Mouse (Mus musculus) liver, adult 2 months (tissue): ENCODE results near the gene Rffl. TPM values are rescaled to one million over a fixed set of nuclear protein-coding genes. Genes with fewer than 3 reads are reported as not detected.

Source experiments
- DNase-seq: peaks from one replicate; pipeline ENCODE4 v3.0.0-alpha.2; 2011; ENCODE audit warnings: low read depth, low spot score; ENCODE audit errors: extremely low read depth
- H3K27ac ChIP-seq: fragments of 200-500 bp; replicated peaks from 2 replicates; pipeline ENCODE4 v1.5.1; 2012; ENCODE audit warnings: low read depth, mild to moderate bottlenecking, control low read depth, inconsistent platforms, low read length; ENCODE audit not compliant: insufficient read depth
- H3K27me3 ChIP-seq: fragments of 200-500 bp; 2 replicates; pipeline ENCODE4 v1.6.1; 2012; ENCODE audit warnings: mild to moderate bottlenecking, moderate library complexity, low read length, inconsistent platforms; ENCODE audit not compliant: control insufficient read depth, insufficient read depth
- H3K36me3 ChIP-seq: fragments of 200-500 bp; 2 replicates; pipeline ENCODE4 v1.6.1; 2012; ENCODE audit warnings: low read length, inconsistent platforms; ENCODE audit not compliant: control insufficient read depth, insufficient read depth
- H3K4me1 ChIP-seq: fragments of 200-500 bp; 2 replicates; pipeline ENCODE4 v1.6.1; 2011; ENCODE audit warnings: low read length; ENCODE audit not compliant: control insufficient read depth, insufficient read depth
- H3K4me3 ChIP-seq: fragments of 200-500 bp; 2 replicates; pipeline ENCODE4 v1.5.1; 2011; ENCODE audit warnings: low read depth, mild to moderate bottlenecking, control low read depth, low read length, moderate library complexity; ENCODE audit not compliant: insufficient read depth
- H3K79me2 ChIP-seq: fragments of 200-500 bp; 2 replicates; pipeline ENCODE4 v1.6.1; 2012; ENCODE audit warnings: inconsistent platforms, mild to moderate bottlenecking, low read length, moderate library complexity; ENCODE audit not compliant: control insufficient read depth, insufficient read depth
- H3K9ac ChIP-seq: fragments of 200-500 bp; 2 replicates; pipeline ENCODE4 v1.6.1; 2012; ENCODE audit warnings: low read depth, mild to moderate bottlenecking, control low read depth, inconsistent platforms, low read length
- CTCF ChIP-seq: fragments of 200-500 bp; IDR thresholded peaks from 2 replicates; pipeline ENCODE4 v1.5.1; 2011; ENCODE audit warnings: low read depth, low read length, control low read depth
- POLR2A ChIP-seq: fragments of 200-500 bp; IDR thresholded peaks from 2 replicates; pipeline ENCODE4 v1.6.1; 2011; ENCODE audit warnings: low read length, control low read depth; ENCODE audit not compliant: insufficient read depth; ENCODE audit errors: extremely low read depth
- WGBS: fragments of 180-500 bp; shearing (Covaris S2); methylation state at CpG from one replicate; pipeline ENCODE4 v1.1.7; 2018; 5-methylcytosine and 5-hydroxymethylcytosine counted together
- polyA plus RNA-seq: library from polyadenylated mRNA; depleted of rRNA; stranded (reverse); fragments of >200 nt; gene quantifications from 2 replicates; pipeline ENCODE4 v1.2.3, GENCODE M21; 2012
- total RNA-seq: library from RNA; depleted of rRNA; stranded (reverse); fragments of >200 nt; gene quantifications from 2 replicates; pipeline ENCODE4 v1.2.3, GENCODE M21; 2014

Rffl gene
- total and polyA plus RNA-seq, 2 experiments: 10.6 to 11.7 TPM

DNA sequence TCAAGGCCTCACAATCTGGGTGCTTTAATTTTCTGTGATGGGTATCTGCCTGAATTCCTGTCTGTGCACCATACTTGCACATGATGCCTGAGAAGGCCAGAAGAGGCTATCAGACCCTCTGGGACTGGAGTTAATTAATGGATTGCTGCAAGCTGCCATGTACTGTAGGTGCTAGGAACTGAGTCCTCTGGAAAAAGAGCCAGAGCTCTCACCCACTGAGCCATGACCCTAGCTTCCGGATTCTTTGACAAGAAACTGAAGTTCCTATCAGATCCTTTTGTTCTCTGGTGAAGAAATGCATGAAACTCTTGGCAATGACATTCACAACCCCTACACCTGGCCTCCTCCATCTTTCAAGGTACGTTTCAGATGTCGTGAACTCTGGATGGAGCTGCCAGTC lies 24.1 kb downstream of the Rffl start:
- TF ChIP-seq CTCF: no peak
- TF ChIP-seq POLR2A: no peak
- H3K9ac ChIP-seq: no peak overlapping the region
- DNase-seq: no peak

GRCm38 (mm10) chr11:82846079-82846436 lies 25.0 kb downstream of the Rffl start:
- H3K4me3 ChIP-seq: no peak overlapping the region

More for the DNA sequence above, 24.1 kb downstream of the Rffl start:
- peaks cover 12% of the 10 kb centered on the region for H3K4me1 ChIP-seq
- no peaks in the 10 kb centered on the region for H3K36me3 ChIP-seq
- 68% methylated on average over 3 of the region's 3 CpGs for WGBS
- no peak overlapping the region; the same call in 1 of the 2 replicates for H3K27ac ChIP-seq
- H3K27me3 ChIP-seq: no peaks in the 10 kb centered on the region
- no peak overlapping the region for H3K4me3 ChIP-seq
- H3K79me2 ChIP-seq: peaks cover 43% of the 10 kb centered on the region

GRCm38 (mm10) chr11:82845415-82846078 lies 25.5 kb downstream of the Rffl start:
- H3K4me1 ChIP-seq: peaks cover 12% of the 10 kb centered on the region
- 0 out of 2 replicates have a peak, but pooled peaks have one; percentile 16 for TF ChIP-seq POLR2A
- TF ChIP-seq CTCF: peak; percentile 54
- peak overlapping the region; percentile 87 for H3K27ac ChIP-seq
- H3K27me3 ChIP-seq: no peaks in the 10 kb centered on the region
- 23% methylated on average over 16 of the region's 16 CpGs for WGBS
- H3K9ac ChIP-seq: peak overlapping the region; percentile 59
- H3K79me2 ChIP-seq: peaks cover 40% of the 10 kb centered on the region
- DNase-seq: peak; percentile 89
- H3K4me3 ChIP-seq: peak overlapping the region; percentile 42
- H3K36me3 ChIP-seq: no peaks in the 10 kb centered on the region

More at GRCm38 (mm10) chr11:82846079-82846436, 25.0 kb downstream of the Rffl start:
- 7% methylated on average over 4 of the region's 4 CpGs for WGBS
- TF ChIP-seq CTCF: no peak
- no peak for TF ChIP-seq POLR2A
- no peak for DNase-seq
- H3K79me2 ChIP-seq: peaks cover 39% of the 10 kb centered on the region
- no peaks in the 10 kb centered on the region for H3K36me3 ChIP-seq
- H3K4me1 ChIP-seq: peaks cover 12% of the 10 kb centered on the region
- peak overlapping the region; percentile 58 for H3K9ac ChIP-seq
- no peaks in the 10 kb centered on the region for H3K27me3 ChIP-seq
- H3K27ac ChIP-seq: peak overlapping the region; percentile 87

GRCm38 (mm10) chr11:82844771-82845414 lies 26.1 kb downstream of the Rffl start:
- 33% methylated on average over 11 of the region's 11 CpGs for WGBS
- Histone ChIP-seq H3K4me3 (peak overlapping the region; percentile 42; the same call in 1 of the 2 replicates), H3K27me3 (no peaks in the 10 kb centered on the region), H3K79me2 (peaks cover 38% of the 10 kb centered on the region), H3K9ac (peak overlapping the region; percentile 59), H3K27ac (peak overlapping the region; percentile 58), H3K4me1 (peaks cover 12% of the 10 kb centered on the region), H3K36me3 (no peaks in the 10 kb centered on the region)
- DNase-seq: peak; percentile 81
- TF ChIP-seq CTCF (no peak), POLR2A (no peak)

DNA sequence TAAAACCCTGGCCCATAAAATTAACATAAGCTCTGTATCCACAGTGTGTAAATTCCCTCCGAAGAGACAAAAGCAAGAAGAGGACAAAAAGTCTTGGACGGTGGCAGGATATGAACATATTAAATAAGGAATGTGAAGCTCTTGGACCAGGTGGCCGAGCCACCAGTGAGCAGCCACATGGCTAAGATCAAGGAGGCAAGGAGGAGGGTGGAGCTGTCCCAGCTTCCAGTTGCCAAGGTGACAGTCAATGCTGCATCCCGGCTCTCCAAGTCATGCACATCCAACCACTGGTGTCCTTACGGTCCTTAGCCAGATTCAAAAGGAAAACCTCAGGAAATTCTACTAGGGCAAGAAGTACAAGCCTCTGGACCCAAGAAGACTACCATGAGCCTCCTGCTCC lies 32.5 kb downstream of the Rffl start:
- WGBS: 76% methylated on average over 5 of the region's 5 CpGs
- Histone ChIP-seq H3K4me3 (no peak overlapping the region), H3K79me2 (peaks cover 45% of the 10 kb centered on the region), H3K9ac (no peak overlapping the region), H3K27ac (no peak overlapping the region), H3K4me1 (peaks cover 2% of the 10 kb centered on the region; the same call in 1 of the 2 replicates), H3K27me3 (no peaks in the 10 kb centered on the region), H3K36me3 (peaks cover 8% of the 10 kb centered on the region; the same call in 1 of the 2 replicates)
- no peak for DNase-seq
- TF ChIP-seq POLR2A (no peak), CTCF (no peak)

- peaks cover 2% of the 10 kb centered on the region; the same call in 1 of the 2 replicates for H3K4me1 ChIP-seq
These were observed 33.2 kb downstream of the Rffl start for GRCm38 (mm10) chr11:82837848-82838247.

More at GRCm38 (mm10) chr11:82837848-82838247, 33.2 kb downstream of the Rffl start:
- H3K36me3 ChIP-seq: peaks cover 8% of the 10 kb centered on the region; the same call in 1 of the 2 replicates
- H3K27ac ChIP-seq: no peak overlapping the region
- DNase-seq: no peak
- WGBS: 92% methylated on average over 7 of the region's 7 CpGs
- H3K4me3 ChIP-seq: no peak overlapping the region
- H3K27me3 ChIP-seq: no peaks in the 10 kb centered on the region
- TF ChIP-seq POLR2A (no peak), CTCF (no peak)
- H3K9ac ChIP-seq: no peak overlapping the region
- H3K79me2 ChIP-seq: peaks cover 44% of the 10 kb centered on the region
